Mouse (Mus musculus) cerebellum, postnatal 10 days (tissue): ENCODE measurements around the gene Pald1.

Experiments used
- DNase-seq, 2 experiments: peaks; one replicate each; pipeline ENCODE4 v3.0.0; 2021; ENCODE audit warnings: mixed read lengths in 2 of 2

The Pald1 gene

DNA sequence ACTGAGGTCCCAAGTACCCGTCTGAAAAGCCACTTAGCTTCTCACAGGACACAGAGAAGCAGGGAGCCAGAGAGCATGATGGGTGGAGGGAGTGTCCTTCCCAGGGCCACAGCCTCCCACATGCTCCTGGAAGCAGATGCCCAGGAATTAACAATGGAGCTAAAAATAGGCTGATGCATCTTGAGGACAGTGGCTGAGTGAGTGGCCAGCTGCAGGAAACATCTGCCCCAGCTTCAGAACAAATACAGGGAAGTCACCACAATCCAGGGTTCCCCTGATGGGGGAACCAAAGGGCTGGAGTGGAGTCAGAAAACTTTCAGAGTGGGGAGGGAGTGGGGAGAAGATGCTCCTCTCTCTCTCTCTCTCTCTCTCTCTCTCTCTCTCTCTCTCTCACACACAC is 17.4 kb downstream of the Pald1 start:
- DNase-seq: no peak

DNA sequence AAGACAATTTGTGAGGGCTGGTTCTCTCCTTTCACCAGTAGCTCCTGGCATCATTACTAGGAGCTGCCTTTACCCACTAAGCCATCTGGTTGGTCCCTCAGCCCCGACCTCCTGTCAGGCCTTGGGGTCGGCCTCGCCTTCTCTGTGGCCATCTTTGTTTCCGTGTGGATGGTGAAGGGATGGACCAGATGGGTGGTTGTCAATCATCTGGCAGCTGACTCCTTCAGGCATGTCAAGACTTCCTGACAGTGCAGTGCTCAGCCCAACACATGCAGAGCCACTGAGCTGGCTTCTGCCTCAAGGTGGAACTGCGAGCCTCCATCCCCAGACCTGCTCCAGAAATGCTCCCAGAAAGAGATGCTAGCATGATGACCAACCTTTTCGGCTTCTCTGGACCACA is 18.9 kb downstream of the Pald1 start:
- DNase-seq: no peak

DNA sequence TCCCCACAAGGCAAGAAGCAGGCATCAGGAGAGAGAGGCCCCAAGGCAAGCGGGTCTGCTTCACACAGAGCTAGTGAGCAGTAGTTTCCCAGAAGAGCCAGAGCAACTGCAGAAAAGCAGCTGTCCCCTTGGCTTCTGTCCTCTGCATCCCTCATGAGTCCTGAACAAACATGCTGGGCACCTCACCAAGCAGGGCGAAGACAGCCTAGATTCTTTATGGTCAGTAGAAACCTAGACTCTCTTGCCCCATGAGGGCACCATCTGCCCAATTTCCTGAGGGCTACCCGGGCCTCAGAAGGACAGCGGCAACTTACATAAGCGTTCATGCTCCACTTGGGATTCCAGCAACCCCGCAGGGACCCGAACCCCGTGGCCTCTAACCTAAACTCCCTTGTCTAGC is 20.3 kb downstream of the Pald1 start:
- DNase-seq: peak; percentile 55 to 65

DNA sequence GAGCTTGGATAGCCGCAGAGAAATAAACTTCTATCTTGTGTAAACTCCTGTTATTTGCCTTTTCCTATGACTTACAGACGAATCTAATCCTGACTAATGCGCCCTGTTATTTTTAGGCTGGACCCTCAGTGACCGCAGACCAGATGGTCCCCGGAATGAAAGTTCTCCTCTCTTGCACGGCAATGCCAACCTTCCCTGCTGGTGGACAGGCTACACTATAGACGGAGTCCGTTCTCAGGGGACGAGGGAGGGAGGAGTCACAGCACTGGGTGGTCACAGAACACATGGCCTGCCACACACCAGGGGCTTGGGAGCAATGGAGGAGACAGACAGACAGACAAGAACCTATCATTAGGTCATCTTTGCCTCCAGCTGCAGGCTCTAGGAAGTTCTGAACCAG is 20.8 kb downstream of the Pald1 start:
- peak in 1 of 2 experiments; percentile 56 for DNase-seq

DNA sequence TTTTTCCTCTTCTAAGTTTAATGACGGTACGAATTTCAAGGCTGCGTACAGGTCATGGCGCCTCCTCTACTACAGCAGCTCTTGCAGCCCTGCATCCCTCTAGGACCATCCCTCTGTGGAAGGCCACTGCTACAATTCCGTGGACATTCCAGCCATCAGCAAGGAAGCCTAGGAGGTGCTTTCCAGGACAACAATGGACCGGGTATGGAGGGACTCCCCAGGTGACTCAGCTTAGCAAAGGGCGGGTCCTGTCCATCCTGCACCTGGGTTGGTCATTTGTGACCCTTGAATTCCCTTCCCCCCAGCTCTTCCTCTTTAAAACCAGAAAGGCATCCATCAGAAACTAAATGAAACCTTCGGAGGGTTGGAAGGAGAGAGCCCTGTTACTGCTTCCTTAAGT is 22.7 kb downstream of the Pald1 start:
- no peak for DNase-seq

DNA sequence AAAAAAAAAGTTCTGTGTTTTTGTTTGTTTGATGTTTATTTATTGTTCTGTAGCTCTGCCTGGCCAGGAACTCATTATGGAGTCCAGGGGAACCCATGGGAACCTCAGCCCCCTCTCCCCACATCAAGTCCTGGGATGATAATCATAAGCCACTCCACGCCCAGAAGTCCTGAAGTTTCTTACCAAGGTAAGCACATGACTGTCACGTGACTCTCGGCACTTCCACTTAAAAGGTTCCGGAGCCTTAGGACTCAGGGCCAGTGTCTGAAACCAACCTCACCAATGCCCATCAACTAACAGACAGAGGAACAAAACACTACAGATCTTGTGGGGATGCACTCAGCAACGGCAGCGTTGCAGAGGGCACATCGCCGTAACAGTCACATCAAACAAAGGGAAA is 23.9 kb downstream of the Pald1 start:
- DNase-seq: no peak

DNA sequence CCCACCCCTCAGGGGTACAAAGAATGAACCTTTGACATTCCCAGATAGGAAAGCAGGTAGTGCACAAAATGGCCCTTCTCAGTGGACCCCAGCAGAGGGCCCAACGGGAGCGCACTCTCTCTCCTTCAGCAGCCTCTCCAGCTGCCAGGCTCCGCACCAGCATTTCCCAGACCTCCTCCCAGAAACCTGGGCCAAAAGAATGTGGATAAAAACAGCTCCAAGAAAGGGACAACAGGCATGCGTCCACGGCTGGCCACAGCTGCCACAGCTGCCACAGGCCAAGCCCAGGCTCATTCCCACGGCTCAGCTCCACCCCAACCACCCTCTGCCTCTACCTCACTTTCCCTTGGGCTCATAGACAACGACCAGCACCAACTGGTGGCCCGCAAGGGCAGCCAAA is 25.7 kb downstream of the Pald1 start:
- DNase-seq: no peak

DNA sequence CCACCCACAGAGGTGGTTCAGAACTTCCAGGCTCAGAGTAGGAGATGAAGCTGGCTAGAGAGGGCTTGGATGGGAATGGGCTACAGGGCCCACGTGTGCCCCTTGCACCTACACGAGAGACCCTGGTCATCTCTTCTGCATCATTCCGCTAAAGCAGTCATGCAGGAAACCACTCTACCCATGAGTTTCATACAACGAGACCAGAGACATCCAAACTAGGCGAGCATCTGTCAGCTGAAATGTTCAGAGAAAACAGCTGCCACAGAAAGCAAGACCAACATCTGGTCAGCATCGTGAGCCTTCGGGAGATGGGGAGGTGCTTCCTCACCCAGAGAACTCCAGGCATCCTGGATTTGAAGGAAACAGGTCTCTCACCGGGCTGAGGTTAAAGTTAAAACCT is 26.8 kb downstream of the Pald1 start:
- DNase-seq: no peak

DNA sequence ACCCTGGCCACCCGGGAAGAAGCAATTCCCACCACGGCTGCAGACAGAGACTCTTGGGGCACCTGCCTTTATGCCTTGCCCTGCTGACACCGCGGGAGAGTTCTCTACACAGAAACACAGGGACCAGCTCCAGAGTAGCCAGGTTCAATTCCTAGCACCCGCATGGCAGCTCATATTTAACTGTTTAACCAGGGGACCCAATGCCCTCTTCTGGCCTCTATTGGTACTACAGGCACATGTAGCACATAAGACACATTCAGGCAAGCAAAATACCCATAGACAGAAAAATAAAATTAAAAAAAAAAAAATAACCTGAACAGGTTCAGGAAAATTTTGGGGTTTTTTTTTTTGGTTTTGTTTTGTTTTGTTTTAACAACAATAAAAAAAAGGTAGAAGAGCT is 27.2 kb downstream of the Pald1 start:
- peak; percentile 44 to 62 for DNase-seq

DNA sequence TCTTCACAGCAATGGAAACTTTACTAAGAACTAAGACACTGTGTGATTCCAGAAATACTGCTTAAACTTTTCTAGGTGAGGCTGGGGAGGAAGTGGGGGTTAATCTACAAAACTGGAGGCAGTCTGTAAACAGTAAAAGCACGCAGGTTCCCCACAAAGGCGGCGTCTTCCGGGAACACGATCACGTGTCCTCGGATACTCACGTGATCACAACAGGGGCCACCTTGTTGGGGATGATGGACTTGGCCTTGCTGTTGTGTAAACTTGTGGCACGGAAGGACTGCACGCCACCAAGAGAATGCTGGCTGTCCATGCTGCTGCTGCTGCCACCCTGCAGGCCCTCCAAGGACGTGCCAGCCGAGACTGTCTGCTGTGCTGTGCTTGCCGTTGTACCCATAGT is 27.7 kb downstream of the Pald1 start:
- DNase-seq: no peak

DNA sequence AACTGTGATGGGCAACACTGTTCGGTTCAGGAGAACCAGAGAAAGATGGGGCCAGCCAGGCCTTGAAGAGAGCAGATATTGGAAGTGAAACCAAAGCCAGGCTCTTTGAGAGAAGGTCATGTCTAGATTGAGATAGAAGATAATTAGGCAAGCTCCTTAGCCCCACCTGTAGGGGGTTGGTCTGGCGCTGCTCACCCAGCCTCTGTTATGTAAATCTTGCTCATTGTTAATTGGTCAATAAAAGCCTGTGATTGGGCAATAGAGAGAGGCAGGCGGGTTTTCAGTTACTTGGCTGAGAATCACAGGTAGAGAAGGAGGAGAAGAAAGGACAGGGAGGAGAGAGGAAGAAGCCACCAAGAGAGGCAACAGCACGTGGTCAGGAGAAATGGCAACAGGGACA is 32.1 kb downstream of the Pald1 start:
- DNase-seq: no peak

DNA sequence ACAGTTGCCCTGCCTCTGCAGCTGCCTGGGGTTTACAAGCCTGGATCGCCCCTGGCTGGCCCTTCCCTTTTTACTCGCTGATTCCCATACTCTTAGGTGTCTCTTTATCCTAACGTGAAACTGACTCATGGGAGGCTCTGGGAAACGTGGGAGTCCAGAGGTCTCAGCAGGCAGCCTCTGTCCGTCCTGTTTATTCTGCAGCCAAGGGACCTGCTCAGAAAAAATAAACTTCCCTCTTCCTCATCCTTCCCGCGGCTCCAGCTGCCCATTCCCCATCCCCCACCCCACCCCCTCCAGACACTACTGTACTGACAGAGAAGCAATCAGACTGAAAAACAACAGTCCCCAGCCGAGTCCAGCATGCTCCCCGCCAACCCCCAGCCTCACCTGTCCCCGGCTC is 37.0 kb downstream of the Pald1 start:
- no peak for DNase-seq

DNA sequence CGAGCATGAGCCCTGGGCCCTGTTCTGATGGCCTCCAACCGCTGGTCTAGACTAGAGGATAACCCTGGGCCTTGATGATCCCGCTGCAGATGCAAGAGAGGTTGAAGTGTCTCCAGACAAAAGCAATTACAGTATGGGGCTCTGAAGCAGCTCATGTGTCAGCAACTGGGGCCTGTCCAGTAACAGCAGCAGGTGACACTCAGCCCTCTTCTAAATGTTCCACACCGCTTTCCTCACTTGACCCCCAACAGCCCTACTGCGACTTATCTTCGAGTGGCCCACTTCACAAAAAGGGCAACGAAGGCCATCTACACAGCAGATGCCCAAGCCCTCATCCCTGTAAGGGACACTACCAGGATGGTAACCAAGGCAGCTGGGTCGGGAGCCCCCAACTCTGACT is 38.2 kb downstream of the Pald1 start:
- DNase-seq: no peak

DNA sequence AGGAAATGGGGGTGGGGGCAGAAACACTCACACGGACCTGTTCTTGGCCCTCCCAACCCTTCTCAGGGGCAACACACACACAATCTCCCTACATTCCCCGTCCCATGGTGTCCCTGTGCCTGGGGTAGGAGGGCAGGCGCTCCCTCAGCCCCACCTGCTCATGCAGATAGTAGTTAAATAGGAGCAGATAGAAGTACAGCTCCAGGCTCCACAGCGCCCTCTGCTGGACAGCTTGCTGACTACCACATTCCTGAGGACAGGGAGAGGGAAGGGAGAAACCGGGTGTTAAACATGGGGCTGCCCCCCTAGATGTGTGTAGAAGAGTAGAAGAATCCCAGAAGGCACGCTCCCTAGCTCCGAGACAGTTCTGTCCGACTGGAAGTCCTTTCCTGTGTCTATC is 39.4 kb downstream of the Pald1 start:
- peak; percentile 79 to 86 for DNase-seq

DNA sequence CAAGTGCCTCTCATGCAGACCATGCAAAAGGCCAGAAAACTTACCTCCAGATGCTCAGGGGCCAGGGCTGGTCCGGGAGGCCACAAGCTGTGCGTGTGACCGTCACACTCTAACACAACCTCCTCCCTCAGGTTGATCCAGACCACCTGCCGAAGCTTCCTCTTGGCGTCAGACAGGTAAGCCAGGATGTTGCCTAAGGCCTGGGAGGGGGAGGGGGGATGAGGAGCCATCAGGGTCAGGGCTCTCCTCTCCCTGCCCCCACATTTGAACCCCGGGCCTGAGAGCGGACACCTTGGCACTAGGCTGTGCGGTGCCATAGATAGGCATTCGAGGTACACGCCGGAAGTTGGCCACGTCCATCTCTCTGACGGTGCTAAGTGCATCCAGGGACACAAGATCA is 40.6 kb downstream of the Pald1 start:
- no peak for DNase-seq

DNA sequence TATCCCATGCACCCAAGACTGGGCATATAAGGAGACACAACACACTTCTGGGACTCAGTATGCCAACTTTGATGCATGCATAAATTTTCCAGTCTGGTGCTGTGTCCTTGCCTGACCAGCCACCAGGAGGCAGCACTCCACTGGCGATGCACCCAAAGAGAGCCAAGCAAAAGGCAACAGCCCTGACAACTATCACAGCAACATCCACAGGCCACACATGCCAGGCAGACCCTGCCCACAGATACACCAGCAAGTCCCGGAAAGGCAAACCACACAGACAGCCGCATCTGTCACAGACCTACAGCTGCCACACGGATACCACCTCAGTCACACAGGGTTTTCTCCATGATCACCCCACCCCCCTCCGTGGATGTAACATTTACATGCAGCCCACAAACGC is 41.8 kb downstream of the Pald1 start:
- DNase-seq: peak; percentile 91 to 93

DNA sequence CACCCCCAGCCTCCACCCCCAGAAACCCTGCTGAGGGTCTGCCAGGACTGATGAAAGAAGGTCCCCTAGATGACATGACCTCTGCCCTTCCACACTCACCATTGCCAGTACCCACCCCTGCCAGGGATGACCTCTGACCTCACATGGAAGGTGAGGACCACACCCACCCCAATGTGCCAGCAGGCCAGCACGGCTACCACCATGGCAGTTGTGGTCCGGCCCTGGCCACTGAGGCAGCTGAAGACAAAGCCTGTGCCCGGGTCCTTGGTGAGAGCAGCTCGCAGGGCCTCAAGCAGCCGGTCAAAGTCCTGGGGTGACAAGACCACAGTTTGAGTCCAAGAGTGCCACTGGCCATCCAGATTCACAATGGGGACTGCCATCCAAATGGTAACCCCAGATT is 42.3 kb downstream of the Pald1 start:
- DNase-seq: no peak

DNA sequence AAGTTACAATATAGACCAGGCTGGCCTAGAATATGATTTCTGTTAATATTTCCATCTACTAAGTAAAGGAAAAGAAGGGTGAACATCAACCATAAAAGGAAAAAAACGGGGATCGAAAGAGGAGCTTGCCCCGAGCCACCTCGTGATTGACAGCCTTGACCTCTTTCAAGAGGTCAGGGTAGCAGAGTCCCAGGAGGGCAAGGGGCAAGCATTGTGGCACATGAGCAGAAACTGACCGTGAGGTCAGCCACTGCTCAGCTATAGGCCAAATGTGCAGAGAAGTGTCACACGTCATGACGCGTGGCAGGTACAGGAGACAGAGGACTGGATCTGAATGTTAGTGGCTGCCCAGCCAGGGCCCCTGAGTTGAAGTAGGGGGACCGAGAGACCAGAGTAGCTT is 43.1 kb downstream of the Pald1 start:
- no peak for DNase-seq

DNA sequence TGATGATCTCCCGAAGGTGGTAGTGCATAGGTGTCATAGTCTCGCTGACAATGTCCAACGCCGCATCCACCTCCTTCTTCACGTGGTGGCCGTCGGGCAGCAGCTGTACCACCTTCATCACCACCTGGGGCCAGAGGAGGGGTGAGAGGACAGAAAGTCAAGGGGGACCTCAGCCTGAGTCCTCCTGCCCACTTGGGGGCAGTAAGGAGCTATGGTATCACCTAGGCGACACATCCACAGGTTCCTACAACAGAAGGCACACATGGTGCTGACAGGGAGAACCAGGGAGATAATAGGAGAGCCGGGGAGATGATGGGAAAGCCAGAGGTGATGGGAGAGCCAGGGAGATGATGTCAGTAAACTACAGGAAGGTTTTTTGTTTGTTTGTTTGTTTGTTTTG is 44.1 kb downstream of the Pald1 start:
- peak in 1 of 2 experiments; percentile 34 for DNase-seq

DNA sequence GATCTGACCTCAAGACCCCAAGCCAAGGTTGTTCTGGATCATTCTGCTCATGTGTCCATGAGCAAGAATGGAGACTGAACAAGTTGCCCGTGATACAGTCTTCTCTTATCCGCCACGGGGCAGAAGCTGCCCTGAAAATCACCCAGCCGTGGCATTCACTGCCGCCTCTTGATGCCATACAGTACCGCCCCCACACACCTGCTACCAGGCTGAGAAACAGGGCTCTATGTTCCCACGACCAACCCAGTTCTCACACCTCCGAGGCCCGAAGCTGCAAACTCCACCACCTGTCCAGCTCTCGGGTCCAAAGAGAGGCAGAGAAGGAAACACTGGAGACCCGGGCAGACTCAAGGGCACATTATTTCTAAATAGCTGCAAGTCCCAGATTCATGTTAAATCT is 45.7 kb downstream of the Pald1 start:
- no peak for DNase-seq

DNA sequence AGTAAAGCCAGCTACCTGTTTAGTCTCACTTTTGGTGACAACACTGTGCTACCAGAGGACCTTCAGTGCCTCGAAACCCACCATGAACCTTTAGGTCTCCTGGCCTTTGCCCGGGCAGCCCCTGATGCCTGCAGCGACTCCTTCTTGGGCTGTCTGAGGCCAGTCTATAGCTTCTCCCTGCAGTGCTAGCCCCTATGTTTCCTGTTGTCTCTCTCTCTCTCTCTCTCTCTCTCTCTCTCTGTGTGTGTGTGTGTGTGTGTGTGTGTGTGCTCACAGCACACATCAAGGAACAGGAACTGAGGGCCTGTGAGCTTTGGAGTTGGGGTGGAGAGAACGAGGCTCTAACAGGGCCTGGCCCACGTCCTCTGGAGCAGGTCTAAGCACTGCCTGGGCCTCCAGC is 46.7 kb downstream of the Pald1 start:
- DNase-seq: no peak

DNA sequence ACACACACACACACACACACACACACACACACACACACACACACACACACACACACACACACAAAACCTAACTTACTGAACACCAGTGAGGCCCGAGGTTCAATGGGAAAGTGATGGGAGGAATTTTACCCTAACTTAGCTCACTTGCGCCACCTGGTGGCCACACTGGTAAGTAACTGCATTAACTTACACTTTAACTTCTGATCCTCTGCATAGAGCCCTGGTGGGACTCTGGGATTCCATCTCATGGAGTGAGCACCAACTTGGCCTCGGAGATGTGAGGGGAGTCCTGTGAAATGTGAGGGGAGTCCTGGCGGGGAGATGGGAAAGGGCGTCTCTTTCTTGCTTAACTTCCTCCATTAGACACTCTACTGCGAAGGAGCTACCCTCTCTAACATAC is 47.2 kb downstream of the Pald1 start:
- peak; percentile 93 to 96 for DNase-seq

DNA sequence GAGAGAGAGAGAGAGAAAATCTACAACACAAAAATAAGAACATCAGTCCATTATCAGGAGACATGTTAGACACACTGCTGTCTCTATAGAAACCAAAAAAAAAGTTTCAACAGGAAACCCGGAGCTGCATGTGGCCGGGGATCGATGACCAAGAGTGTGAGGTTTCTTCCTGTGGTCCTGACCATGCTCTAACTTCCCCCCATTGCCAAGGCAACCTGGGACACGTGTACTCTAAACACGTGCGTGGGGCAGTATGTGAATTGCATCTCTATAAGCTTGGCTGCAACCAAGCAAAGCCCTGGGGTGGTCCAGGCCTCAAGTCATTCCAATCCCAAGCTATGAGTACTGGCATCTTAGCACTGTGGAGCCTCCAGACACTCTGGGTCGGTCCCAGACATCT is 48.8 kb downstream of the Pald1 start:
- DNase-seq: no peak

DNA sequence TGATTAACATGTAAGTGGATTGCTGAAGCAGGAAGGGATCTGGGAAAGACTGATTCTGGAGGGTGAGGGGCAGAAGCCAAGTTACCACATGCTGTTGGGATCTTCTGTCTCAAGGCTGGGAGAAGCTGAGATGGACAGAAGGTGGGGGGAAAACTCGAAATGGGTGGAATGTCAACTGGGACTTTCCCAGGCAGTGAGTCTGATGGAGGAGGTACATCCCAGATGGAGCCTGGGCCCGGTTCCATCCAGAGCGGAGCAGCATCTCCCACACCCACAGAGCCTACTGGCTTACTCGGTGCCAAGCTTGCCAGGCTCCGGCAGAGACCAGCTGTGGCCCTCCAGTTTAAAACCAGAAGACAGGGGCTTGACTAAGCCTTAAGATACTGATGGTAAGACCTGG is 52.3 kb downstream of the Pald1 start:
- peak; percentile 94 to 96 for DNase-seq

DNA sequence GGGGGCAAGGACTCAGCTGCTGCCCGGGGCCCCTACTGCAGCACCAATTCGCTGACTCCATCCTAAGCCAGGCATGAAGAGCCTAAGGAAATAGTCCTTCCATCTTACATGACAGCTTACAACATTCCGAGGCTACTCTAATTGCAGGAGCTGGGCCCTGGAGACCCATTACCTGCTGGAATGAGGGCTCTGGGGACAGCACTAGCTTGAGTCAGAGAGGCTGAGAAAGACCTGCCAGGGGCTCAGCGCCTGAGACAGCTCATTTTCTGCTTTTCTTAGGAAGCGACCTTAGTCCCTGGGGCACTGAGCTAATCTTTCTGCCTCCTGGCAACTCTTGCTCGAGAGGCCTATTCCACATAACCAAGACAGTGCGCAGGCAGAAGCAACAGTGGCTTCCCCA is 54.4 kb downstream of the Pald1 start:
- DNase-seq: no peak

DNA sequence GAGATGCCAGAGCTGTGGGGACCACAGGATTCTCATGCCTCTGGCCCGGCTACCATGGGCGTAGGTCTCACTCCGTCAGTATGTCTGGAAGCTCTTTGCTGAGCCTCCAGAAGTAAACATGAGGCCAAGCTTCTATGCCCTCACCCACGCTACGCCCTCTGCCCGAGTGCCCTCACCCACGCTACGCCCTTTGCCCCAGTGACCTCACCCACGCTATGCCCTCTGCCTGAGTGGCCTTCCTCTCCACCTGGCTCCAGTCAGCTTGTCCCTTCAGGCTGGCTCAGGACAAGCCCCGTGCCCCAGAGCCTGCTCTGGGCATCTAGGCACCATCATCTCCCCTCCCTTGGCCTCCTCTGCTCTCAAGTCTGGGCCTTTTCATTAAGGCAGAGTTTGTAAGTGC is 55.8 kb downstream of the Pald1 start:
- DNase-seq: no peak
